Mouse (Mus musculus): Measurements from ENCODE around the gene Erlin1.

GRCm38 (mm10) chr19:44106831-44107660 is 37.5 kb upstream of the Erlin1 start, which contains the start of gene Chuk:
- TF ChIP-seq CEBPB (IDR thresholded peaks at IDR 0.05; ENCODE audit: low read depth) (no peak), CTCF (IDR thresholded peaks at IDR 0.05; ENCODE audit: control insufficient read depth, insufficient read depth, insufficient read length) (no peak), USF1 (IDR thresholded peaks at IDR 0.05; ENCODE audit: low read depth) (no peak), MYOD1 (IDR thresholded peaks at IDR 0.05; ENCODE audit: control insufficient read depth, insufficient read length, low read depth) (peak; percentile 35), MAX (IDR thresholded peaks at IDR 0.05) (peak; percentile 27), MYOG (IDR thresholded peaks at IDR 0.05; ENCODE audit: control insufficient read depth, extremely low read depth, insufficient read length) (no peak), FOSL1 (IDR thresholded peaks at IDR 0.05; ENCODE audit: insufficient read depth, low read length, poor library complexity, severe bottlenecking) (no peak)
